21 mouse cellular contexts compared by ENCODE assay signal in the genomic region with DNA sequence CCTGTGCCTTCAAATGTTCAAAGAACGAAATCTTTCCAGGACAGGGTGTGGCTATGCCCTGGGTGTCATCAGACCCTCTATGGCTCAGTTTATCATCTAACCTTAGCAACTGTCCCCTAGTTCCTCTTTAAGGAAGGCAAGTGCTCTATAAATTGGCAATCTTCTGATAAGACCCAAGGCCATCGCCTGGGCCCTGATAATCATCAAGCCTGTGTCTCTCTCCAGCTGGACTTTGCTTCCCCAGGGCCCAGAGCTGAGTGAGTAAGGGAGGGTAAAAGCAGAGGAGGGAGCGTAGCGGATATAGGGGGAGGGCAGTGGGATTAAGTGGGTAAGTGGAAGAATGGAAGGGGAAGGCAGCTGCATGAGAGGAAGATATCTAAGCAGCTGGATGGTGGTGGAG. TPM values are rescaled to one million over a fixed set of nuclear protein-coding genes. Genes with fewer than 3 reads are reported as not detected.
A peak's percentile ranks its signal among the peaks of the same experiment; 100 is the strongest.
DNase-seq lines count a peak whose midpoint lies in the region; ATAC-seq and TF ChIP-seq lines count a peak whose summit lies in the region.
"Had no signal": no experiment of that assay in that cellular context is flagged by ENCODE, and none has a peak within 500 bp of the region (broad histone marks: within the 10 kb centered on the region; RNA-seq: fewer than 3 reads in every experiment).

No protein-coding gene starts in this region.

- no peaks in the 10 kb centered on the region for H3K27me3 ChIP-seq in heart, embryonic 11.5 days (ENCODE audit: control insufficient read depth, insufficient read depth, low read length)
- H3K27me3 ChIP-seq in G1E (ENCODE audit: insufficient read depth, low read length): no peaks in the 10 kb centered on the region; the same call in 1 of the 2 replicates
- no peaks in the 10 kb centered on the region for H3K27me3 ChIP-seq in intestine, embryonic 15.5 days (replicated peaks)
- H3K27me3 ChIP-seq in cerebellum, adult 2 months (ENCODE audit: control insufficient read depth, insufficient read depth, low read length): no peaks in the 10 kb centered on the region
- H3K27me3 ChIP-seq: CH12.LX; heart, embryonic 12.5 days; midbrain, embryonic 12.5 days; Patski had no signal

- no peaks in the 10 kb centered on the region for H3K9me3 ChIP-seq in heart, embryonic 11.5 days (replicated peaks; ENCODE audit: control insufficient read depth, low read length)
- no peaks in the 10 kb centered on the region for H3K9me3 ChIP-seq in G1E (replicated peaks)
- no peaks in the 10 kb centered on the region for H3K9me3 ChIP-seq in intestine, embryonic 15.5 days
- H3K9me3 ChIP-seq: heart, embryonic 12.5 days; limb, embryonic 10.5 days; midbrain, embryonic 12.5 days had no signal

- no peak overlapping the region for H3K4me3 ChIP-seq in heart, embryonic 11.5 days (ENCODE audit: low read depth, low read length)
- peak overlapping the region; percentile 31; the same call in 1 of the 2 replicates for H3K4me3 ChIP-seq in G1E (ENCODE audit: low read depth, low read length)
- no peak overlapping the region for H3K4me3 ChIP-seq in intestine, embryonic 15.5 days (replicated peaks)
- H3K4me3 ChIP-seq in cerebellum, adult 2 months (replicated peaks; ENCODE audit: insufficient read depth, low read depth, low read length): no peak overlapping the region
- H3K4me3 ChIP-seq: heart, embryonic 12.5 days; layer of hippocampus, adult 2 months; limb, embryonic 10.5 days; midbrain, embryonic 12.5 days had no signal

- no peaks in the 10 kb centered on the region for H3K4me1 ChIP-seq in heart, embryonic 11.5 days (ENCODE audit: control insufficient read depth, insufficient read depth, low read length)
- H3K4me1 ChIP-seq in G1E (ENCODE audit: insufficient read depth, low read depth, low read length): peaks cover 62% of the 10 kb centered on the region
- H3K4me1 ChIP-seq in intestine, embryonic 15.5 days (replicated peaks): peaks cover 13% of the 10 kb centered on the region; the same call in 1 of the 2 replicates
- no peaks in the 10 kb centered on the region for H3K4me1 ChIP-seq in cerebellum, adult 2 months (ENCODE audit: control insufficient read depth, insufficient read depth, low read length)
- H3K4me1 ChIP-seq: heart, embryonic 12.5 days; midbrain, embryonic 12.5 days had no signal

- TF ChIP-seq CTCF in G1E (IDR thresholded peaks at IDR 0.05; ENCODE audit: low read depth, low read length): no peak
- TF ChIP-seq CTCF in cerebellum, adult 2 months (IDR thresholded peaks at IDR 0.05; ENCODE audit: borderline replicate concordance, insufficient read depth, low read depth, low read length): no peak

- H3K36me3 ChIP-seq in heart, embryonic 11.5 days (ENCODE audit: control insufficient read depth, insufficient read depth, low read length): no peaks in the 10 kb centered on the region
- H3K36me3 ChIP-seq in G1E (replicated peaks): peaks cover 37% of the 10 kb centered on the region
- H3K36me3 ChIP-seq in intestine, embryonic 15.5 days: no peaks in the 10 kb centered on the region

- WGBS in heart, embryonic 11.5 days (ENCODE audit: insufficient replicate concordance): 58% methylated on average over 4 of the region's 4 CpGs
- 53% methylated on average over 4 of the region's 4 CpGs for WGBS in intestine, embryonic 15.5 days
- whole genome bisulfite sequencing in cerebellum, adult 2 months: 88% methylated on average over 4 of the region's 4 CpGs

- H3K4me2 ChIP-seq in heart, embryonic 11.5 days: no peak overlapping the region
- H3K4me2 ChIP-seq in intestine, embryonic 15.5 days (replicated peaks): peak overlapping the region; percentile 2; the same call in 1 of the 2 replicates
- H3K4me2 ChIP-seq: heart, embryonic 12.5 days; midbrain, embryonic 12.5 days had no signal

- ATAC-seq in heart, embryonic 11.5 days (replicated peaks; ENCODE audit: insufficient number of reproducible peaks, low FRiP score, low TSS enrichment): no peak
- ATAC-seq in G1E (ENCODE audit: extremely low read depth, insufficient number of reproducible peaks, low FRiP score, poor library complexity, severe bottlenecking): peak; percentile 77
- peak; percentile 84 for ATAC-seq in intestine, embryonic 15.5 days
- 0 out of 2 replicates have a peak, but pooled peaks have one; percentile 38 for ATAC-seq in megakaryocyte, adult 5-6 weeks (ENCODE audit: poor library complexity, severe bottlenecking)
- ATAC-seq: inflammation-experienced regulatory T-cells, adult 6 months; Patski had no signal

- no peak for TF ChIP-seq POLR2A in cerebellum, adult 2 months (IDR thresholded peaks at IDR 0.05; ENCODE audit: borderline replicate concordance, insufficient read depth, low read length)

- 0 out of 2 replicates have a peak overlapping the region, but pooled peaks have one; percentile 22 for H3K9ac ChIP-seq in heart, embryonic 11.5 days (ENCODE audit: low read depth, low read length)
- H3K9ac ChIP-seq in intestine, embryonic 15.5 days: no peak overlapping the region; the same call in 1 of the 2 replicates
- H3K9ac ChIP-seq: heart, embryonic 12.5 days; midbrain, embryonic 12.5 days had no signal

- no peak overlapping the region for H3K27ac ChIP-seq in heart, embryonic 11.5 days (ENCODE audit: low read depth, low read length)
- H3K27ac ChIP-seq in intestine, embryonic 15.5 days: peak overlapping the region; percentile 29
- H3K27ac ChIP-seq in cerebellum, adult 2 months (ENCODE audit: insufficient read depth, low read length): no peak overlapping the region
- H3K27ac ChIP-seq: kidney, postnatal 0 days; layer of hippocampus, adult 2 months; limb, embryonic 10.5 days; midbrain, embryonic 12.5 days had no signal

- DNase-seq in heart, postnatal 4 days: no peak
- DNase-seq in G1E (ENCODE audit: low spot score): peak; percentile 65
- no peak for DNase-seq in gastrocnemius, postnatal 4 days (ENCODE audit: low spot score in 2 of 2)
- no peak for DNase-seq in retina, postnatal 1 day
- no peak for DNase-seq in cerebellum, adult 2 months
- DNase-seq: cerebellum, postnatal 10 days; gastrocnemius, postnatal 14 days; heart, postnatal 36 days; lung, adult 18-20 months; thymus, postnatal 14 days had no signal

RNA-seq across cellular contexts. Expression of gene Naaladl1, which starts 1.1 kb away (rescaled TPM):
- 0.23 and 0.40 TPM in 2 replicates for polyA plus RNA-seq in heart, embryonic 11.5 days (2014; fragmentation: Nextera tagmentation; extraction: Ambion mirVana)
- under 1 TPM; 0.50 to 0.52 TPM for total RNA-seq in heart, postnatal 4 days (2021)
- 1.1 and 1.8 TPM in 2 replicates for total RNA-seq in G1E (2014; fragmentation: Nextera tagmentation)
- 0.44 and 0.87 TPM in 2 replicates for total RNA-seq in G1E (2017)
- 0.32 and 0.36 TPM in 2 replicates for polyA plus RNA-seq in G1E (2012)
- polyA plus RNA-seq in intestine, embryonic 15.5 days (2015; fragmentation: Nextera tagmentation; extraction: Ambion mirVana): 28.9 and 38.8 TPM in 2 replicates
- total RNA-seq in megakaryocyte, adult 5-6 weeks (2015): 0.32 and 1.2 TPM in 2 replicates
- 0.28 and 0.55 TPM in 2 replicates for total RNA-seq in megakaryocyte, adult 5-6 weeks (2017)
- under 1 TPM; 0.27 to 0.44 TPM for total RNA-seq in gastrocnemius, postnatal 4 days (2021)
- polyA plus RNA-seq in cerebellum, adult 2 months (2012; rRNA removed): 0.05 and 0.24 TPM in 2 replicates
- total RNA-seq: gastrocnemius, postnatal 14 days; heart, postnatal 36 days had no signal

RNA-seq across cellular contexts. Expression of gene AC131692.1, which starts 10.3 kb away (rescaled TPM):
- 0.48 and 1.0 TPM in 2 replicates for polyA plus RNA-seq in heart, embryonic 11.5 days (2014; fragmentation: Nextera tagmentation; extraction: Ambion mirVana)
- under 1 TPM; 0.60 to 0.68 TPM for total RNA-seq in heart, postnatal 4 days (2021)
- 1.3 and 5.6 TPM in 2 replicates for total RNA-seq in G1E (2014; fragmentation: Nextera tagmentation)
- total RNA-seq in G1E (2017): 1.3 and 1.4 TPM in 2 replicates
- 3.4 and 3.5 TPM in 2 replicates for polyA plus RNA-seq in G1E (2012)
- 0.18 and 0.37 TPM in 2 replicates for polyA plus RNA-seq in intestine, embryonic 15.5 days (2015; fragmentation: Nextera tagmentation; extraction: Ambion mirVana)
- total RNA-seq in megakaryocyte, adult 5-6 weeks (2015): 0.62 and 1.2 TPM in 2 replicates
- 0.15 TPM in 1 of 2 replicates, not detected in the other for total RNA-seq in megakaryocyte, adult 5-6 weeks (2017)
- total RNA-seq in gastrocnemius, postnatal 4 days (2021): under 1 TPM in 1 of 2 experiments, not detected in 1; 0.54 TPM
- polyA plus RNA-seq in cerebellum, adult 2 months (2012; rRNA removed): not detected in 2 replicates
- total RNA-seq: gastrocnemius, postnatal 14 days; heart, postnatal 36 days; layer of hippocampus, adult 2 months had no signal
- polyA plus RNA-seq: heart, embryonic 12.5 days; kidney, postnatal 0 days; midbrain, embryonic 12.5 days had no signal

RNA-seq across cellular contexts. Expression of gene Sac3d1, which starts 14.0 kb away (rescaled TPM):
- 38.1 and 41.0 TPM in 2 replicates for polyA plus RNA-seq in heart, embryonic 11.5 days (2014; fragmentation: Nextera tagmentation; extraction: Ambion mirVana)
- total RNA-seq in heart, postnatal 4 days (2021): 10 to 100 TPM; 17.4 to 17.6 TPM
- total RNA-seq in G1E (2014; fragmentation: Nextera tagmentation) (7.9 and 10.1 TPM in 2 replicates), G1E (2017) (10.2 and 22.9 TPM in 2 replicates)
- polyA plus RNA-seq in G1E (2012): 69.2 and 78.7 TPM in 2 replicates
- 44.3 and 44.7 TPM in 2 replicates for polyA plus RNA-seq in intestine, embryonic 15.5 days (2015; fragmentation: Nextera tagmentation; extraction: Ambion mirVana)
- 3.4 and 5.7 TPM in 2 replicates for total RNA-seq in megakaryocyte, adult 5-6 weeks (2015)
- 3.9 and 4.0 TPM in 2 replicates for total RNA-seq in megakaryocyte, adult 5-6 weeks (2017)
- total RNA-seq in gastrocnemius, postnatal 4 days (2021): 10 to 100 TPM; 14.8 to 16.2 TPM
- 33.8 and 35.9 TPM in 2 replicates for polyA plus RNA-seq in cerebellum, adult 2 months (2012; rRNA removed)

RNA-seq across cellular contexts. Expression of gene Cdca5, which starts 19.7 kb away (rescaled TPM):
- 31.1 and 33.4 TPM in 2 replicates for polyA plus RNA-seq in heart, embryonic 11.5 days (2014; fragmentation: Nextera tagmentation; extraction: Ambion mirVana)
- total RNA-seq in heart, postnatal 4 days (2021): 10 to 100 TPM; 12.8 to 14.8 TPM
- 24.7 and 45.0 TPM in 2 replicates for total RNA-seq in G1E (2014; fragmentation: Nextera tagmentation)
- total RNA-seq in G1E (2017): 40.5 and 43.3 TPM in 2 replicates
- polyA plus RNA-seq in G1E (2012): 14.8 and 17.6 TPM in 2 replicates
- polyA plus RNA-seq in intestine, embryonic 15.5 days (2015; fragmentation: Nextera tagmentation; extraction: Ambion mirVana): 32.3 and 32.9 TPM in 2 replicates
- 30.5 and 32.2 TPM in 2 replicates for total RNA-seq in megakaryocyte, adult 5-6 weeks (2015)
- 24.3 and 26.6 TPM in 2 replicates for total RNA-seq in megakaryocyte, adult 5-6 weeks (2017)
- 1 to 10 TPM; 7.7 to 8.1 TPM for total RNA-seq in gastrocnemius, postnatal 4 days (2021)
- polyA plus RNA-seq in cerebellum, adult 2 months (2012; rRNA removed): 0.14 and 0.20 TPM in 2 replicates

RNA-seq across cellular contexts. Expression of gene Zfpl1, which starts 19.7 kb away (rescaled TPM):
- 51.2 and 56.2 TPM in 2 replicates for polyA plus RNA-seq in heart, embryonic 11.5 days (2014; fragmentation: Nextera tagmentation; extraction: Ambion mirVana)
- 10 to 100 TPM; 25.8 to 28.3 TPM for total RNA-seq in heart, postnatal 4 days (2021)
- total RNA-seq in G1E (2014; fragmentation: Nextera tagmentation) (21.6 and 24.5 TPM in 2 replicates), G1E (2017) (32.8 and 36.1 TPM in 2 replicates)
- 56.3 and 59.9 TPM in 2 replicates for polyA plus RNA-seq in G1E (2012)
- polyA plus RNA-seq in intestine, embryonic 15.5 days (2015; fragmentation: Nextera tagmentation; extraction: Ambion mirVana): 58.5 and 61.3 TPM in 2 replicates
- 15.3 and 15.8 TPM in 2 replicates for total RNA-seq in megakaryocyte, adult 5-6 weeks (2015)
- 29.2 and 33.7 TPM in 2 replicates for total RNA-seq in megakaryocyte, adult 5-6 weeks (2017)
- 10 to 100 TPM; 28.5 to 34.6 TPM for total RNA-seq in gastrocnemius, postnatal 4 days (2021)
- polyA plus RNA-seq in cerebellum, adult 2 months (2012; rRNA removed): 79.2 and 84.9 TPM in 2 replicates
